Mouse (Mus musculus): ENCODE measurements around the gene Tmem63a. TPM values are rescaled to one million over a fixed set of nuclear protein-coding genes. Genes with fewer than 3 reads are reported as not detected.

The Tmem63a gene
- total and polyA plus RNA-seq, 3 experiments: 0.89 to 3.0 (median 2.2) TPM

DNA sequence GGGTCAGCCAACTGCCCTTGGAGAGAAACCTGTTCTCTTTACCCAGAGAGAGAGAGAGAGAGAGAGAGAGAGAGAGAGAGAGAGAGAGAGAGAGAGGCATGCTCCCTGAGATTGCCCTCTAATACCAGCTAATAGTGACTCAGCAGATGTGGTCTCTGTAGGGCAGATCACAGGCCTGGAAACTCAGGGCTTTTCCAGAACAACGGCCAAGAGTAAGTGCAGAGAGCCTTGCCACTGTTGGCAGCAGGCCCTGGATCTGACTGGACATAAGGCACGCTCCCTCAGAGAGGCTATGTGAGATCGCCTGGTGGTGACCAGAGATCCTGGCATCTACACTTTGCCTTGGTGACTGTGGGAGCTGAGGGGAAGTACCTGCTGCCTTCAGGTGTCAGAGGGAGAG, 67.6 kb downstream of the Tmem63a start:
- no peak overlapping the region for H3K27ac ChIP-seq (ENCODE audit: insufficient read depth, low read depth)
- peaks cover 0 to 9% of the 10 kb centered on the region in 2 experiments for H3K36me3 ChIP-seq (replicated peaks in 1 of 2; ENCODE audit: control insufficient read depth in 1 of 2, insufficient read depth in 1 of 2, low read length in 1 of 2)
- no peaks in the 10 kb centered on the region for H3K9me3 ChIP-seq (replicated peaks; ENCODE audit: low read length)
- no peak overlapping the region for H3K9ac ChIP-seq (ENCODE audit: insufficient read depth, low read depth)
- in situ Hi-C loops (cut with MboI; ENCODE audit: low pct_ligation_motif_present, low pct_unique_long_range_greater_than_20kb, low sequenced_read_pairs): loop anchor here (25.0 kb wide), 1 partner anchor 528 kb away; no protein-coding TSS in a partner anchor
- no peak for DNase-seq (ENCODE audit: extremely low read depth)
- H3K79me2 ChIP-seq (replicated peaks; ENCODE audit: control insufficient read depth, extremely low read depth, insufficient read depth, poor library complexity, severe bottlenecking): no peaks in the 10 kb centered on the region
- no peak for TF ChIP-seq UBTF (IDR thresholded peaks at IDR 0.05; ENCODE audit: low read depth, low read length)
- dilution Hi-C loops (cut with MboI; ENCODE audit: extremely low pct_ligation_motif_present, extremely low pct_unique_long_range_greater_than_20kb, low sequenced_read_pairs): no loop called here
- peaks cover 3 to 16% of the 10 kb centered on the region in 2 experiments; a peak in 3 of 4 replicates for H3K4me1 ChIP-seq (ENCODE audit: control insufficient read depth in 1 of 2, insufficient read depth in 2 of 2)
- no peak overlapping the region for H3K4me3 ChIP-seq (replicated peaks in 1 of 3; ENCODE audit: low read depth in 2 of 3, low read length in 2 of 3, poor library complexity in 1 of 3)
- no peak overlapping the region for H3K4me2 ChIP-seq (ENCODE audit: insufficient read depth, low read depth, poor library complexity, severe bottlenecking)
- H3K27me3 ChIP-seq (replicated peaks): no peaks in the 10 kb centered on the region

GRCm38 (mm10) chr1:181010171-181010932, 68.2 kb downstream of the Tmem63a start:
- peaks cover 8 to 22% of the 10 kb centered on the region in 2 experiments for H3K4me1 ChIP-seq (ENCODE audit: control insufficient read depth in 1 of 2, insufficient read depth in 2 of 2)
- no peak overlapping the region for H3K4me3 ChIP-seq (replicated peaks in 1 of 3; ENCODE audit: low read depth in 2 of 3, low read length in 2 of 3, poor library complexity in 1 of 3)
- no peak overlapping the region for H3K4me2 ChIP-seq (ENCODE audit: insufficient read depth, low read depth, poor library complexity, severe bottlenecking)
- no peak for DNase-seq (ENCODE audit: extremely low read depth)
- TF ChIP-seq RAD21 (IDR thresholded peaks at IDR 0.05; ENCODE audit: low read depth, low read length): no peak
- no peak for TF ChIP-seq SIN3A (IDR thresholded peaks at IDR 0.05; ENCODE audit: low read length)
- TF ChIP-seq CTCF (conservative IDR thresholded peaks at IDR 0.05 in 1 of 2, IDR thresholded peaks at IDR 0.05 in 1 of 2; ENCODE audit: low read depth in 2 of 2, low read length in 2 of 2): no peak
- TF ChIP-seq USF2 (conservative IDR thresholded peaks at IDR 0.05; ENCODE audit: low read depth, low read length): no peak
- no peak for TF ChIP-seq KAT2A (IDR thresholded peaks at IDR 0.05; ENCODE audit: insufficient replicate concordance, low read length)
- no peak for TF ChIP-seq MYC (IDR thresholded peaks at IDR 0.05; ENCODE audit: low read depth, low read length)
- no peak for TF ChIP-seq ZC3H11A (IDR thresholded peaks at IDR 0.05; ENCODE audit: low read depth, low read length)
- TF ChIP-seq ZKSCAN1 (IDR thresholded peaks at IDR 0.05; ENCODE audit: borderline replicate concordance, low read depth, low read length): no peak
- TF ChIP-seq ETS1 (conservative IDR thresholded peaks at IDR 0.05; ENCODE audit: low read depth, low read length): no peak
- no peak for TF ChIP-seq MAX (IDR thresholded peaks at IDR 0.05; ENCODE audit: low read length)
- no peak for TF ChIP-seq ELF1 (IDR thresholded peaks at IDR 0.05; ENCODE audit: low read depth, low read length)
- TF ChIP-seq CHD1 (IDR thresholded peaks at IDR 0.05; ENCODE audit: low read depth, low read length): no peak
- no peak for TF ChIP-seq MXI1 (IDR thresholded peaks at IDR 0.05; ENCODE audit: low read depth, low read length)
- no peak overlapping the region for H3K27ac ChIP-seq (ENCODE audit: insufficient read depth, low read depth)
- no peaks in the 10 kb centered on the region for H3K79me2 ChIP-seq (replicated peaks; ENCODE audit: control insufficient read depth, extremely low read depth, insufficient read depth, poor library complexity, severe bottlenecking)
- peaks cover 0 to 9% of the 10 kb centered on the region in 2 experiments for H3K36me3 ChIP-seq (replicated peaks in 1 of 2; ENCODE audit: control insufficient read depth in 1 of 2, insufficient read depth in 1 of 2, low read length in 1 of 2)
- no peaks in the 10 kb centered on the region for H3K9me3 ChIP-seq (replicated peaks; ENCODE audit: low read length)
- no peak overlapping the region for H3K9ac ChIP-seq (ENCODE audit: insufficient read depth, low read depth)
- dilution Hi-C loops (cut with MboI; ENCODE audit: extremely low pct_ligation_motif_present, extremely low pct_unique_long_range_greater_than_20kb, low sequenced_read_pairs): no loop called here
- H3K27me3 ChIP-seq (replicated peaks): no peaks in the 10 kb centered on the region
- in situ Hi-C loops (cut with MboI; ENCODE audit: low pct_ligation_motif_present, low pct_unique_long_range_greater_than_20kb, low sequenced_read_pairs): loop anchor here (25.0 kb wide), 1 partner anchor 527 kb away; no protein-coding TSS in a partner anchor
